Mouse (Mus musculus) urinary bladder, adult 18-20 months (tissue): ENCODE measurements around the gene Nrxn3.

ENCODE experiments used
- DNase-seq, 2 experiments: peaks; one replicate each; pipeline ENCODE4 v3.0.0; 2022; ENCODE audit warnings: low spot score in 2 of 2, mixed read lengths in 2 of 2

The Nrxn3 gene

GRCm38 (mm10) chr12:89508970-89509369 lies 786.3 kb downstream of the Nrxn3 start:
- DNase-seq: no peak

- peak in 1 of 2 experiments; percentile 1 for DNase-seq
Observed at GRCm38 (mm10) chr12:89513759-89514158, 791.1 kb downstream of the Nrxn3 start.

- DNase-seq: no peak
Observed at GRCm38 (mm10) chr12:89516046-89516445, 793.4 kb downstream of the Nrxn3 start.

- DNase-seq: no peak
Observed at GRCm38 (mm10) chr12:89530679-89531350, 808.1 kb downstream of the Nrxn3 start.

- no peak for DNase-seq
Observed at GRCm38 (mm10) chr12:89551291-89551690, 828.6 kb downstream of the Nrxn3 start.

- DNase-seq: no peak
Observed at GRCm38 (mm10) chr12:89553223-89553880, 830.7 kb downstream of the Nrxn3 start.

GRCm38 (mm10) chr12:89554171-89554570 lies 831.5 kb downstream of the Nrxn3 start:
- no peak for DNase-seq

- DNase-seq: no peak
Observed at GRCm38 (mm10) chr12:89554740-89555430, 832.2 kb downstream of the Nrxn3 start.

- no peak for DNase-seq
Observed at GRCm38 (mm10) chr12:89558921-89559320, 836.2 kb downstream of the Nrxn3 start.

GRCm38 (mm10) chr12:89561989-89562565 lies 839.4 kb downstream of the Nrxn3 start:
- no peak for DNase-seq

GRCm38 (mm10) chr12:89568723-89569377 lies 846.2 kb downstream of the Nrxn3 start:
- DNase-seq: no peak

GRCm38 (mm10) chr12:89592459-89592858 lies 869.8 kb downstream of the Nrxn3 start:
- no peak for DNase-seq

GRCm38 (mm10) chr12:89613670-89614069 lies 891.0 kb downstream of the Nrxn3 start:
- no peak for DNase-seq

GRCm38 (mm10) chr12:89625746-89626145 lies 903.1 kb downstream of the Nrxn3 start:
- no peak for DNase-seq

- DNase-seq: no peak
Observed at GRCm38 (mm10) chr12:89640046-89640445, 917.4 kb downstream of the Nrxn3 start.

- DNase-seq: no peak
Observed at GRCm38 (mm10) chr12:89641460-89641859, 918.8 kb downstream of the Nrxn3 start.

GRCm38 (mm10) chr12:89653211-89653610 lies 930.5 kb downstream of the Nrxn3 start:
- DNase-seq: no peak

- DNase-seq: no peak
Observed at GRCm38 (mm10) chr12:89661219-89661618, 938.5 kb downstream of the Nrxn3 start.

- DNase-seq: no peak
Observed at GRCm38 (mm10) chr12:89668856-89669255, 946.2 kb downstream of the Nrxn3 start.

- DNase-seq: no peak
Observed at GRCm38 (mm10) chr12:89672819-89673218, 950.1 kb downstream of the Nrxn3 start.

GRCm38 (mm10) chr12:89685633-89686032 lies 963.0 kb downstream of the Nrxn3 start:
- no peak for DNase-seq

- DNase-seq: no peak
Observed at GRCm38 (mm10) chr12:89689086-89689485, 966.4 kb downstream of the Nrxn3 start.
